Mouse (Mus musculus) C2C12 (cell line): Measurements from ENCODE around the gene Aga. TPM values are rescaled to one million over a fixed set of nuclear protein-coding genes. Genes with fewer than 3 reads are reported as not detected.

ENCODE experiments used
- H3K27me3 ChIP-seq: one replicate; pipeline ENCODE4 v1.6.1; 2011; ENCODE audit not compliant: control insufficient read depth, insufficient read depth, insufficient read length
- H3K36me3 ChIP-seq: one replicate; pipeline ENCODE4 v1.6.1; 2011; ENCODE audit not compliant: control insufficient read depth, insufficient read depth
- H3K4me3 ChIP-seq: one replicate; pipeline ENCODE4 v1.5.1; 2011; ENCODE audit warnings: mild to moderate bottlenecking, control low read depth; ENCODE audit not compliant: poor library complexity, insufficient read depth, severe bottlenecking
- H3K79me2 ChIP-seq: one replicate; pipeline ENCODE4 v1.6.1; 2011; ENCODE audit not compliant: control insufficient read depth, insufficient read depth
- H3K79me3 ChIP-seq: one replicate; pipeline ENCODE4 v1.6.1; 2011; ENCODE audit warnings: low read depth, control low read depth
- H3ac ChIP-seq: one replicate; pipeline ENCODE3; 2011; ENCODE audit warnings: low read depth; ENCODE audit not compliant: control insufficient read depth, insufficient read length
- CEBPB ChIP-seq: IDR thresholded peaks from one replicate; pipeline ENCODE4 v1.6.1; 2011; ENCODE audit warnings: low read depth, mild to moderate bottlenecking, control low read depth, moderate library complexity
- CTCF ChIP-seq: IDR thresholded peaks from one replicate; pipeline ENCODE4 v1.5.1; 2011; ENCODE audit not compliant: control insufficient read depth, insufficient read depth, insufficient read length
- FOSL1 ChIP-seq: IDR thresholded peaks from one replicate; pipeline ENCODE4 v1.8.0; 2011; ENCODE audit warnings: mild to moderate bottlenecking, low read length; ENCODE audit not compliant: poor library complexity, insufficient read depth, severe bottlenecking
- MAX ChIP-seq: IDR thresholded peaks from one replicate; pipeline ENCODE4 v1.6.1; 2011; ENCODE audit warnings: mild to moderate bottlenecking, control low read depth
- MYOD1 ChIP-seq: IDR thresholded peaks from one replicate; pipeline ENCODE4 v1.6.1; 2011; ENCODE audit warnings: low read depth; ENCODE audit not compliant: control insufficient read depth, insufficient read length
- MYOG ChIP-seq: IDR thresholded peaks from one replicate; pipeline ENCODE4 v1.6.1; 2011; ENCODE audit not compliant: control insufficient read depth, insufficient read length; ENCODE audit errors: extremely low read depth
- USF1 ChIP-seq: IDR thresholded peaks from one replicate; pipeline ENCODE4 v1.6.1; 2011; ENCODE audit warnings: low read depth, mild to moderate bottlenecking, control low read depth, moderate library complexity
- polyA plus RNA-seq: library from polyadenylated mRNA; unstranded; fragments of >200 nt; fragmentation: generic; extraction: Trizol; gene quantifications from one replicate; pipeline ENCODE4 v1.2.1, GENCODE M21; 2012; ENCODE audit warnings: missing spikeins

Aga gene
- polyA plus RNA-seq, 1 experiment = 38.4 TPM

DNA sequence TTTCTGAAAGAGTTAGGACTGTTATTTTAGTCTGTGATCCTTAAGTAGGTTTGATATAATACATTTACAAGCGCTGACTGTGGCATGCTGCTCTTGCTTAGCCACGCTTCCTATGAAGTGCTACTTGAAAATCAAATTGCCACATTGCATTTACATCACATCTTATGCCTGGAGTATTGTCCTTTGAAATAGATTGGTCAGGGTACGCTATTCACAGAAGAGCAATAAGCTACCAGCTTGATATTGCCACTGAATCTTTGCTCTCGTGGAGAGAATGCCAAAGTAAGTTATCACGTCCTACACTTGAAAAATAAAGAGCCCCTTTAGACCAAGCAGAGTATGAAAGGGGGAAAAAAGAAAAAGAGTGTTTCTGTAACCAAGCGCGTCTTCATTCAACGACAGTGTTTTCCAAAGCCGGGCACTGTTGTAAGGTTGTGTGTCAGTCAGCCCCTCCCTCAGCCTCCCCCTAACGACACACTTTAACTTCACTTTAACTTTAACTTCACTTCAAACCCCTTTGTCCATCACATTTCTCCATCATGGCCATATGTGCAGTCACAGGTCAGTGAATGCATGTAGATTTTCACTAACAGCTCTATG lies 51.0 kb downstream of the Aga start:
- H3K4me3 ChIP-seq = no peak overlapping the region
- TF ChIP-seq MYOD1 = no peak
- no peak for TF ChIP-seq USF1
- no peak for TF ChIP-seq FOSL1
- no peak for TF ChIP-seq CEBPB
- no peak for TF ChIP-seq CTCF
- no peak for TF ChIP-seq MAX
- no peak for TF ChIP-seq MYOG
- no peak overlapping the region for H3ac ChIP-seq
- no peaks in the 10 kb centered on the region for H3K79me3 ChIP-seq
- no peaks in the 10 kb centered on the region for H3K36me3 ChIP-seq
- no peaks in the 10 kb centered on the region for H3K27me3 ChIP-seq
- H3K79me2 ChIP-seq = no peaks in the 10 kb centered on the region

DNA sequence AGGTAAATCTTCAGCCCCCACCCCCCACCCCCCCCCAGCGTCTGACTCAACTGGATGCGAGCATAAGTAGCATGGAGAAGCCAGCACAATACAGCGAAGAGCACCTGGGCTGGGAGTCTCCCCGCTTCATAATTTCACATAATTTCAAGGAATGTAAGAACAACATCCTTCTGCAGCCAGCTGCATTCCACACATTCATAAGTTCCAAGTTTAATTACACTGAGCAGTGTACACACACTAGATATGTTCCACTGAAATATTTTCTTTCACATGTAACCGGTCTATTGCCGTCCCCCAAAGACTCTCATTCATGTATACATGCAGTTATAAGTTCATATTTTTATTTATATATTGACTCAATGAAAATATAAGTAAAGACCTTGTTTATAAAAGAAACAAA lies 54.7 kb downstream of the Aga start:
- Histone ChIP-seq H3K79me3 (no peaks in the 10 kb centered on the region), H3K4me3 (no peak overlapping the region), H3ac (no peak overlapping the region), H3K36me3 (no peaks in the 10 kb centered on the region), H3K79me2 (no peaks in the 10 kb centered on the region), H3K27me3 (no peaks in the 10 kb centered on the region)
- no peak for TF ChIP-seq CEBPB
- no peak for TF ChIP-seq CTCF

Other genes with a start within 250 kb of the Aga start
- 4.7 TPM for gene Neil3, start 127.3 kb downstream of the Aga start, polyA plus RNA-seq